Mouse (Mus musculus): ENCODE results near the gene Tia1. TPM values are rescaled to one million over a fixed set of nuclear protein-coding genes. Genes with fewer than 3 reads are reported as not detected.
"Not testable (repeated sequence)": the region's sequence is repeated elsewhere in the genome, so short reads cannot be mapped to it uniquely, and the experiment has no call there.

The Tia1 gene
- polyA plus RNA-seq, 1 experiment: 22.0 TPM

DNA sequence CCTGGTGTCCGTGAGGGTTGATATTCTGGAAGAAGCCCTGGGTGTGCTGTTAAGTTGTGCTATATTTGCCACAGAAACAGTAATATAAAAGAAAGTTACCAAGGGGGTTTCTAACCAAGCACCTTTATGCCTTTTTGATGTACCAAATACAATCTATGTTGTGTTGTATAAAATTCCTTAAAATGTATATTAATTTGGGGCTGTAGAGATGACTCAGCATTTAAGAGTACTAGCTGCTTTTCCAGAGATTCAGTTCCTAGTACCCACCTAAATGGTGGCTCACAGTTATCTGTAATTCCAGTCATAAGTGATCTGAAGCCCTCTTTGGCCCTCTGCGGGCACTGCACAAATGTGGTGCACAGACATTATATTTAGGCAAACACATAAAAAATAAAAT is 37.2 kb upstream of the Tia1 start:
- 0 out of 2 replicates have a peak, but pooled peaks cover 6% of the 10 kb centered on the region for H3K4me1 ChIP-seq (ENCODE audit: control insufficient read depth, insufficient read depth, low read length)
- no peak overlapping the region for H3K4me3 ChIP-seq (replicated peaks; ENCODE audit: extremely low read depth, low read depth, low read length)
- no peak for DNase-seq
- TF ChIP-seq POLR2A (IDR thresholded peaks at IDR 0.05; ENCODE audit: borderline replicate concordance, extremely low read depth, low read depth, low read length) (no peak), CTCF (IDR thresholded peaks at IDR 0.05; ENCODE audit: insufficient read depth, low read length) (no peak)
- WGBS: 64% methylated on average over 2 of the region's 2 CpGs

GRCm38 (mm10) chr6:86368479-86368878 is 35.5 kb upstream of the Tia1 start:
- TF ChIP-seq CTCF (IDR thresholded peaks at IDR 0.05; ENCODE audit: insufficient read depth, low read length): no peak
- no peak for TF ChIP-seq POLR2A (IDR thresholded peaks at IDR 0.05; ENCODE audit: borderline replicate concordance, extremely low read depth, low read depth, low read length)
- DNase-seq: no peak
- Histone ChIP-seq H3K4me3 (replicated peaks; ENCODE audit: extremely low read depth, low read depth, low read length) (no peak overlapping the region), H3K4me1 (ENCODE audit: control insufficient read depth, insufficient read depth, low read length) (0 out of 2 replicates have a peak, but pooled peaks cover 6% of the 10 kb centered on the region)
- WGBS: 79% methylated on average over 5 of the region's 5 CpGs

DNA sequence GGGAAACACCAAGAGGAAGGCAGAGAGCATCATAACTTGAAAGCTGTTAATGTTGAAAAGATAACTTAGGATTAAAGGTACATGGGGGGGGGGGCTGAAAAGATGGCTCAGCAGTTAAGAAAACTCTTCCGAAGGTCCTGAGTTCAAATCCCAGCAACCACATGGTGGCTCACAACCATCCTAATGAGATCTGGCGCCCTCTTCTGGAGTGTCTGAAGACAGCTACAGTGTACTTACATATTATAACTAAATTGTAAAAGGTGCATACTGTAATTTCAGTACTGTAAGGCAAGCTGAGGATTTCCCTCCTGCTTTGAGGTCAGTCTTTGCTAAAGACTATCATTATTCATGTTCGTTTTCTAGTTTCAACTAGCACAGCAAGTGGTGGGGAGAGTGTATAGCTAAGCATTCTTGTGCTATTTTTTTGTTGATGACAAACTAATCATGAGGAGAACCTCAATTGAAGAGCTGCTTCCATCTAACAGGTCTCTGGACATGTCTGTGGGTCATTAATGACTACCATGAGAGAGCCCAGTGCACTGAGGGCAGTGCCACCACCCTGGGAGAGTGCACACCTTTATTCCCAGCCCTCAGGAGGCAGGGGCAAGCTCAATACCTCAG is 33.8 kb upstream of the Tia1 start:
- no peak for TF ChIP-seq CTCF (IDR thresholded peaks at IDR 0.05; ENCODE audit: insufficient read depth, low read length)
- 0 out of 2 replicates have a peak, but pooled peaks have one; percentile 4 for TF ChIP-seq POLR2A (IDR thresholded peaks at IDR 0.05; ENCODE audit: borderline replicate concordance, extremely low read depth, low read depth, low read length)
- H3K4me3 ChIP-seq (replicated peaks; ENCODE audit: extremely low read depth, low read depth, low read length): peak overlapping the region; percentile 20
- no peak for DNase-seq
- H3K4me1 ChIP-seq (ENCODE audit: control insufficient read depth, insufficient read depth, low read length): 0 out of 2 replicates have a peak, but pooled peaks cover 6% of the 10 kb centered on the region
- WGBS: 64% methylated on average over 3 of the region's 3 CpGs

- no peak for DNase-seq
- TF ChIP-seq CTCF (IDR thresholded peaks at IDR 0.05; ENCODE audit: insufficient read depth, low read length): no peak
- no peak for TF ChIP-seq POLR2A (IDR thresholded peaks at IDR 0.05; ENCODE audit: borderline replicate concordance, extremely low read depth, low read depth, low read length)
Observed at GRCm38 (mm10) chr6:86370764-86371339, 33.2 kb upstream of the Tia1 start, which contains the start of gene Snrpg. Gene Snrpg, plus strand, starts transcription at chr6:86371304.

DNA sequence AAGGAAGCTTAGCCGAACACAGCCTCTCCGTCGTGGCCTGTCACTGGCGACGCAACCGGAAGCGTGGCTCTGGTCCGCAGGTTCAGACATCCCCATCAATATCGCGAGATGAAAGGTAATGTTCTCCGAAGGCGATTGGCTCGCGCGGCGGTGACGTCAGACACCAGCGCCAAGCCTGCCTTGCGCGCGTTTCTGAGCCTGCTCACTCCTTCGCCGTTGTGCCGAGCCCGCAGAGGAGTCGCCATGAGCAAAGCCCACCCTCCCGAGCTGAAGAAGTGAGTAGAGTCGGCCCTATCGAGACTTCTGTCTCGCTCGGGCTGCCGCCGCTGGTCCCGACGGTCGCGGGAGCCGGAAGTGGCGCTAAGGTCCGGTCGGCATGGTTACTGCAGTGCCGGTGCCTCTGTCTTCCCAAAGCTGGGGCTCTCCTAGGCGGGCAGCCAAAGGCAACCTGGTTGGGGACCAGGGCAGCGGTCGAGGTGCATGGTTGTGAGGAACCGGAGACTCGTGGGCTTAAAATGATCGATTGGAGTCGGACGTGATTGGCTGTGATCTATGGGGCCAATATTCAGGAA is 32.6 kb upstream of the Tia1 start:
- WGBS: under 1% methylated on average over 50 of the region's 50 CpGs
- Histone ChIP-seq H3K4me1 (ENCODE audit: control insufficient read depth, insufficient read depth, low read length) (0 out of 2 replicates have a peak, but pooled peaks cover 2% of the 10 kb centered on the region), H3K4me3 (replicated peaks; ENCODE audit: extremely low read depth, low read depth, low read length) (peak overlapping the region; percentile 72)
- TF ChIP-seq POLR2A (IDR thresholded peaks at IDR 0.05; ENCODE audit: borderline replicate concordance, extremely low read depth, low read depth, low read length) (peak; percentile 99), CTCF (IDR thresholded peaks at IDR 0.05; ENCODE audit: insufficient read depth, low read length) (no peak)
- DNase-seq: peak; percentile 96

More at GRCm38 (mm10) chr6:86370764-86371339, 33.2 kb upstream of the Tia1 start, which contains the start of gene Snrpg:
- H3K4me3 ChIP-seq (replicated peaks; ENCODE audit: extremely low read depth, low read depth, low read length): peak within 1 kb of the TSS; percentile 72
- 15% methylated on average over 15 of the region's 15 CpGs for WGBS
- 0 out of 2 replicates have a peak, but pooled peaks cover 6% of the 10 kb centered on the region for H3K4me1 ChIP-seq (ENCODE audit: control insufficient read depth, insufficient read depth, low read length)

DNA sequence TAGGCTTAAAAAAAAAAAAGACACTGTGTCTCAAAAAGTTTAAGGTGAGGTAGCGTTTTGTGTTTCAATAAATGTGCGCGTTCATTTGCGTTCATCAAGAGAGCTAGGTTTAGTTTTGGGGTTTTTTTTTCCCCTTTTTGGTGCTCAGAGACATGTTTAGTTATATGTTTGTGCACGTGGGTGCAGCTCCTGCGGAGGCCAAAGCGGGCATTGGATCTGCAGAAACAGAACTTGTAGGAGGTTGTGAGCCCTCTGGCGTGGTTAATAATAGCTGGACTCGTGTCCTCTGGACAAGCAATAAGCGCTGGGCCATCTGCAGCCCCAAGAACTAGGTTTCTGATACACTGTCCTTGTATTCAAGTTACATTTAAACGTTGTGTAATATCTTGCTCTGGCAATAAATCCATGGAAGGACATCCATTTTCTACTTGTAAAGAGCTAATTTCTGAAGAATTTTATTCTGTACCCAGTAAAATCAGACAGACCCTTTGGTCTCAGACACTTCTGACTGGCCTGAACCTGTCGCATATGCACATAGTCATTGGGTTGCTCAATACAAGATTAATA is 32.0 kb upstream of the Tia1 start:
- DNase-seq: no peak
- Histone ChIP-seq H3K4me1 (ENCODE audit: control insufficient read depth, insufficient read depth, low read length) (0 out of 2 replicates have a peak, but pooled peaks cover 2% of the 10 kb centered on the region), H3K4me3 (replicated peaks; ENCODE audit: extremely low read depth, low read depth, low read length) (peak overlapping the region; percentile 72)
- TF ChIP-seq POLR2A (IDR thresholded peaks at IDR 0.05; ENCODE audit: borderline replicate concordance, extremely low read depth, low read depth, low read length) (no peak), CTCF (IDR thresholded peaks at IDR 0.05; ENCODE audit: insufficient read depth, low read length) (no peak)
- WGBS: 6% methylated on average over 12 of the region's 12 CpGs

- TF ChIP-seq CTCF (IDR thresholded peaks at IDR 0.05; ENCODE audit: insufficient read depth, low read length) (no peak), POLR2A (IDR thresholded peaks at IDR 0.05; ENCODE audit: borderline replicate concordance, extremely low read depth, low read depth, low read length) (no peak)
- WGBS: 90% methylated on average over 6 of the region's 6 CpGs
- no peak for DNase-seq
Observed at GRCm38 (mm10) chr6:86373556-86373955, 30.5 kb upstream of the Tia1 start.

GRCm38 (mm10) chr6:86378341-86378740 is 25.7 kb upstream of the Tia1 start:
- DNase-seq: no peak
- TF ChIP-seq CTCF (IDR thresholded peaks at IDR 0.05; ENCODE audit: insufficient read depth, low read length) (no peak), POLR2A (IDR thresholded peaks at IDR 0.05; ENCODE audit: borderline replicate concordance, extremely low read depth, low read depth, low read length) (no peak)
- WGBS: 78% methylated on average over 3 of the region's 3 CpGs
- Histone ChIP-seq H3K4me1 (ENCODE audit: control insufficient read depth, insufficient read depth, low read length) (no peaks in the 10 kb centered on the region), H3K4me3 (replicated peaks; ENCODE audit: extremely low read depth, low read depth, low read length) (no peak overlapping the region)

More at GRCm38 (mm10) chr6:86373556-86373955, 30.5 kb upstream of the Tia1 start:
- H3K4me3 ChIP-seq (replicated peaks; ENCODE audit: extremely low read depth, low read depth, low read length): no peak overlapping the region
- H3K4me1 ChIP-seq (ENCODE audit: control insufficient read depth, insufficient read depth, low read length): 0 out of 2 replicates have a peak, but pooled peaks cover 2% of the 10 kb centered on the region

DNA sequence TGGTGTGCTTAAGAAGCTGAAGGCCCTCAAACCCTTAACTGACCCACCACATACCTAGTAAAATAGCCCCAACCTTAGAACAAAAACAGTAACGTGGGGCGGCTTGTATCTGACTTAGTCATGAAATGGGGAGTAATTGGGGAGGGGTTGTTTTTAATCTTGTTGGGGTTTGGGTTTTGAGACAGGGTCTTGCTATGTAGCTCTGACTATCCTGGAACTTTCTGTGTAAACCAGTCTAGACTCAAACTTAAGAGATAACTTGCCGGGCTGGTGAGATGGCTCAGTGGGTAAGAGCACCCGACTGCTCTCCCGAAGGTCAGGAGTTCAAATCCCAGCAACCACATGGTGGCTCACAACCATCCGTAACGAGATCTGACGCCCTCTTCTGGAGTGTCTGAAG is 23.9 kb upstream of the Tia1 start:
- 67% methylated on average over 8 of the region's 8 CpGs for WGBS
- DNase-seq; H3K4me3 ChIP-seq (replicated peaks; ENCODE audit: extremely low read depth, low read depth, low read length); H3K4me1 ChIP-seq (ENCODE audit: control insufficient read depth, insufficient read depth, low read length): not testable (repeated sequence)
